Mouse (Mus musculus) limb, embryonic 11.5 days (tissue): ENCODE data around the gene Vrk2. TPM values are rescaled to one million over a fixed set of nuclear protein-coding genes. Genes with fewer than 3 reads are reported as not detected.

ENCODE experiments used
- polyA plus RNA-seq: library from polyadenylated mRNA; unstranded; fragments of >200 nt; fragmentation: Nextera tagmentation; extraction: Ambion mirVana; gene quantifications from 2 replicates; pipeline ENCODE4 v1.2.1, GENCODE M21; 2014

Gene Vrk2
- polyA plus RNA-seq, 1 experiment from 2014 or later, result 22.6 TPM

Other genes with a start within 250 kb of the Vrk2 start
- 35.1 and 38.8 TPM in 2 replicates for gene Fancl, start 207.9 kb downstream of the Vrk2 start, polyA plus RNA-seq
- gene Gm6899, start 758 bp downstream of the Vrk2 start, polyA plus RNA-seq, result not detected in 2 replicates